23 mouse cellular contexts compared by ENCODE assay signal in the genomic region with DNA sequence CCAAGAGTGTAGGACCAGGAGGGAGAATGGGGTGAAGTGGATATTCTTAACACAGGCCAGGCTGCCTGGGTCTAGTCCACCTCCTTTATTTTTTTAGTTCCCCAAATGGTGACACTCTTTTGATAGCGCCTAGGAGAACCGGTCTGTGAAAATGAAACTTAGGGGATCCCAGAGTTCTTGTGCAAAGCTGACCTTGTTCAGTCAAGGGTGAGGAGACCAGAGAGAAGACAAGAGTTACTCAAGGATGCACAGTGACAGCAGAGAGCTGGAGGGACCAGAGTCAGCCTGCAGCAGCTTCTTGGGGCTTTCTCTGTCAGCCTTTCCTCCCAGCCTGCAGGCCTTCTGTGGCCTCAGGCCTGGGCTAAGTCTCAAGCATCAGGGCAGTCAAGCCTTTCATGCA. TPM values are rescaled to one million over a fixed set of nuclear protein-coding genes. Genes with fewer than 3 reads are reported as not detected.
A peak's percentile ranks its signal among the peaks of the same experiment; 100 is the strongest.
DNase-seq lines count a peak whose midpoint lies in the region; ATAC-seq and TF ChIP-seq lines count a peak whose summit lies in the region.
"Had no signal": no experiment of that assay in that cellular context is flagged by ENCODE, and none has a peak within 500 bp of the region (broad histone marks: within the 10 kb centered on the region; RNA-seq: fewer than 3 reads in every experiment).

No protein-coding gene starts in this region.

- no peak; the same call in 1 of the 2 replicates for ATAC-seq in hindbrain, embryonic 13.5 days (ENCODE audit: low FRiP score)
- ATAC-seq in midbrain, embryonic 16.5 days = no peak
- ATAC-seq: liver, embryonic 12.5 days; Patski had no signal

- dilution Hi-C loops in CH12.LX (cut with MboI; ENCODE audit: extremely low pct_ligation_motif_present, extremely low pct_unique_long_range_greater_than_20kb, low sequenced_read_pairs) = no loop called here

- no peaks in the 10 kb centered on the region for H3K27me3 ChIP-seq in CH12.LX (replicated peaks)
- 0 out of 2 replicates have a peak, but pooled peaks cover 3% of the 10 kb centered on the region for H3K27me3 ChIP-seq in hindbrain, embryonic 13.5 days
- no peaks in the 10 kb centered on the region for H3K27me3 ChIP-seq in midbrain, embryonic 16.5 days (ENCODE audit: control insufficient read depth, insufficient read depth, low read depth, low read length)
- H3K27me3 ChIP-seq: Patski had no signal

- no peak for TF ChIP-seq EP300 in CH12.LX (IDR thresholded peaks at IDR 0.05; ENCODE audit: low read length)

- in situ Hi-C loops in CH12.LX (cut with MboI; ENCODE audit: low pct_ligation_motif_present, low pct_unique_long_range_greater_than_20kb, low sequenced_read_pairs) = no loop called here

- peaks cover 11 to 28% of the 10 kb centered on the region in 2 experiments for H3K36me3 ChIP-seq in CH12.LX (replicated peaks in 1 of 2; ENCODE audit: control insufficient read depth in 1 of 2, insufficient read depth in 1 of 2, low read length in 1 of 2)
- H3K36me3 ChIP-seq in hindbrain, embryonic 13.5 days = 0 out of 2 replicates have a peak, but pooled peaks cover 5% of the 10 kb centered on the region
- no peaks in the 10 kb centered on the region for H3K36me3 ChIP-seq in midbrain, embryonic 16.5 days (ENCODE audit: control insufficient read depth, insufficient read depth, low read length)
- H3K36me3 ChIP-seq: heart, embryonic 10.5 days; liver, embryonic 12.5 days had no signal

- no peaks in the 10 kb centered on the region for H3K9me3 ChIP-seq in CH12.LX (replicated peaks; ENCODE audit: low read length)
- no peaks in the 10 kb centered on the region for H3K9me3 ChIP-seq in hindbrain, embryonic 13.5 days
- H3K9me3 ChIP-seq in midbrain, embryonic 16.5 days (replicated peaks; ENCODE audit: control insufficient read depth, low read length, poor library complexity, severe bottlenecking) = no peaks in the 10 kb centered on the region
- H3K9me3 ChIP-seq: embryonic facial prominence, embryonic 13.5 days; heart, embryonic 10.5 days; limb, embryonic 12.5 days; liver, embryonic 12.5 days; megakaryocyte, embryonic 14.5 days had no signal

- TF ChIP-seq RAD21 in CH12.LX (IDR thresholded peaks at IDR 0.05; ENCODE audit: low read depth, low read length) = no peak

- no peak overlapping the region for H3K27ac ChIP-seq in CH12.LX (ENCODE audit: insufficient read depth, low read depth)
- H3K27ac ChIP-seq in hindbrain, embryonic 13.5 days = peak overlapping the region; percentile 83
- H3K27ac ChIP-seq in midbrain, embryonic 16.5 days (ENCODE audit: low read length) = peak overlapping the region; percentile 74
- H3K27ac ChIP-seq: embryonic facial prominence, embryonic 13.5 days; heart, embryonic 10.5 days; limb, embryonic 12.5 days; liver, embryonic 12.5 days had no signal

- H3K4me3 ChIP-seq in CH12.LX (replicated peaks in 1 of 3; ENCODE audit: low read depth in 2 of 3, low read length in 2 of 3, poor library complexity in 1 of 3) = no peak overlapping the region
- H3K4me3 ChIP-seq in hindbrain, embryonic 13.5 days = no peak overlapping the region
- no peak overlapping the region for H3K4me3 ChIP-seq in midbrain, embryonic 16.5 days (ENCODE audit: low read depth, low read length)
- H3K4me3 ChIP-seq: embryonic facial prominence, embryonic 13.5 days; heart, embryonic 10.5 days; limb, embryonic 12.5 days; liver, embryonic 12.5 days; megakaryocyte, embryonic 14.5 days; myocyte had no signal

- no peak overlapping the region for H3K9ac ChIP-seq in CH12.LX (ENCODE audit: insufficient read depth, low read depth)
- peak overlapping the region; percentile 24 for H3K9ac ChIP-seq in hindbrain, embryonic 13.5 days
- H3K9ac ChIP-seq in midbrain, embryonic 16.5 days (ENCODE audit: low read depth, low read length) = 0 out of 2 replicates have a peak overlapping the region, but pooled peaks have one; percentile 28
- H3K9ac ChIP-seq: embryonic facial prominence, embryonic 13.5 days; limb, embryonic 12.5 days; liver, embryonic 12.5 days had no signal

- TF ChIP-seq POLR2A in CH12.LX (IDR thresholded peaks at IDR 0.05; ENCODE audit: low read depth, low read length) = no peak

- WGBS in hindbrain, embryonic 13.5 days = 18% methylated on average over 2 of the region's 2 CpGs
- 18% methylated on average over 2 of the region's 2 CpGs for WGBS in midbrain, embryonic 16.5 days

- peaks cover 17 to 57% of the 10 kb centered on the region in 2 experiments for H3K4me1 ChIP-seq in CH12.LX (ENCODE audit: control insufficient read depth in 1 of 2, insufficient read depth in 2 of 2)
- peaks cover 51% of the 10 kb centered on the region for H3K4me1 ChIP-seq in hindbrain, embryonic 13.5 days (replicated peaks)
- H3K4me1 ChIP-seq in midbrain, embryonic 16.5 days (ENCODE audit: control insufficient read depth, insufficient read depth, low read length) = peaks cover 26% of the 10 kb centered on the region
- H3K4me1 ChIP-seq: embryonic facial prominence, embryonic 13.5 days; limb, embryonic 12.5 days; liver, embryonic 12.5 days had no signal

- no peak overlapping the region; the same call in 1 of the 2 replicates for H3K4me2 ChIP-seq in CH12.LX (ENCODE audit: insufficient read depth, low read depth, poor library complexity, severe bottlenecking)
- H3K4me2 ChIP-seq in hindbrain, embryonic 13.5 days = no peak overlapping the region
- no peak overlapping the region for H3K4me2 ChIP-seq in midbrain, embryonic 16.5 days (ENCODE audit: low read length)
- H3K4me2 ChIP-seq: embryonic facial prominence, embryonic 13.5 days; limb, embryonic 12.5 days; liver, embryonic 12.5 days had no signal

- DNase-seq in A20 (ENCODE audit: low read depth, low spot score) (peak; percentile 71), CH12.LX (ENCODE audit: extremely low read depth) (peak; percentile 55)
- DNase-seq in c-Kit-positive CD71-positive TER-119-positive erythroid progenitor cells, embryonic 14.5 days (ENCODE audit: low spot score) = no peak
- DNase-seq in kidney, postnatal 14 days = no peak
- DNase-seq in frontal cortex, postnatal 25 days (ENCODE audit: low spot score in 2 of 2) = no peak
- DNase-seq: adrenal gland, postnatal 14 days; cerebellum, adult 11-12 months; cerebellum, postnatal 14 days; heart, postnatal 10 days; kidney, adult 9 months; lung, adult 2 months; right cerebral cortex, adult 18-20 months had no signal

- no peak for TF ChIP-seq CTCF in CH12.LX (conservative IDR thresholded peaks at IDR 0.05 in 1 of 2, IDR thresholded peaks at IDR 0.05 in 1 of 2; ENCODE audit: low read depth in 2 of 2, low read length in 2 of 2)

- H3K79me2 ChIP-seq in CH12.LX (replicated peaks; ENCODE audit: control insufficient read depth, extremely low read depth, insufficient read depth, poor library complexity, severe bottlenecking) = no peaks in the 10 kb centered on the region

TF ChIP-seq in CH12.LX, 34 proteins besides CTCF, POLR2A, EP300 and RAD21:
- TF ChIP-seq ZKSCAN1 (IDR thresholded peaks at IDR 0.05; ENCODE audit: borderline replicate concordance, low read depth, low read length) (no peak), NRF1 (IDR thresholded peaks at IDR 0.05; ENCODE audit: low read depth, low read length) (no peak), MYC (IDR thresholded peaks at IDR 0.05; ENCODE audit: low read depth, low read length) (no peak), JUN (IDR thresholded peaks at IDR 0.05; ENCODE audit: insufficient read depth, low read depth, low read length) (no peak), E2F4 (IDR thresholded peaks at IDR 0.05; ENCODE audit: insufficient replicate concordance, low read depth, low read length) (no peak)

RNA-seq across cellular contexts. Expression of a gene that starts 15.9 kb away (rescaled TPM):
- 0.50 and 0.51 TPM in 2 replicates for total RNA-seq in CH12.LX (2012; rRNA removed)
- total RNA-seq in CH12.LX (2014; rRNA removed) = not detected in 2 replicates
- not detected in 2 replicates for polyA plus RNA-seq in CH12.LX (2012; ENCODE audit: insufficient read length, low read depth)
- polyA plus RNA-seq in hindbrain, embryonic 13.5 days (2015; fragmentation: Nextera tagmentation; extraction: Ambion mirVana) = 1.3 and 1.4 TPM in 2 replicates
- polyA plus RNA-seq in midbrain, embryonic 16.5 days (2015; fragmentation: Nextera tagmentation; extraction: Ambion mirVana) = 1.1 and 1.2 TPM in 2 replicates
- total RNA-seq: heart, postnatal 10 days had no signal
- polyA plus RNA-seq: large intestine, adult 2 months; small intestine, adult 2 months had no signal

RNA-seq across cellular contexts. Expression of a gene that starts 58.0 kb away (rescaled TPM):
- total RNA-seq in CH12.LX (2012; rRNA removed) (74.8 and 75.2 TPM in 2 replicates), CH12.LX (2014; rRNA removed) (27.9 and 35.9 TPM in 2 replicates)
- 41.8 and 51.4 TPM in 2 replicates for polyA plus RNA-seq in CH12.LX (2012; ENCODE audit: insufficient read length, low read depth)
- polyA plus RNA-seq in hindbrain, embryonic 13.5 days (2015; fragmentation: Nextera tagmentation; extraction: Ambion mirVana) = 71.6 and 74.5 TPM in 2 replicates
- 49.4 and 51.3 TPM in 2 replicates for polyA plus RNA-seq in midbrain, embryonic 16.5 days (2015; fragmentation: Nextera tagmentation; extraction: Ambion mirVana)

RNA-seq across cellular contexts. Expression of a gene that starts 58.4 kb away (rescaled TPM):
- 1,522 and 1,539 TPM in 2 replicates for total RNA-seq in CH12.LX (2012; rRNA removed)
- total RNA-seq in CH12.LX (2014; rRNA removed) = 905 and 1,007 TPM in 2 replicates
- polyA plus RNA-seq in CH12.LX (2012; ENCODE audit: insufficient read length, low read depth) = 740 and 776 TPM in 2 replicates
- polyA plus RNA-seq in hindbrain, embryonic 13.5 days (2015; fragmentation: Nextera tagmentation; extraction: Ambion mirVana) = 541 and 557 TPM in 2 replicates
- polyA plus RNA-seq in midbrain, embryonic 16.5 days (2015; fragmentation: Nextera tagmentation; extraction: Ambion mirVana) = 525 and 569 TPM in 2 replicates

Comparison
In these comparisons a context has a peak if more than half of its experiments do, and no peak if none do; other contexts are left out.
1. DNase-seq: peak in A20 (single experiment) and CH12.LX (single experiment); none in c-Kit-positive CD71-positive TER-119-positive erythroid progenitor cells, embryonic 14.5 days (single experiment), kidney, postnatal 14 days (single experiment) and frontal cortex, postnatal 25 days (0 of 2).